Mouse (Mus musculus) forebrain, embryonic 15.5 days (tissue): ENCODE data around the gene Hoxd1. TPM values are rescaled to one million over a fixed set of nuclear protein-coding genes. Genes with fewer than 3 reads are reported as not detected.

Source experiments
- ATAC-seq: fragments of 200-750 bp; cut with Nextera tagmentation; replicated peaks from 2 replicates; pipeline ENCODE4 v1.8.0; 2017; ENCODE audit warnings: mild to moderate bottlenecking, moderate TSS enrichment, moderate library complexity
- H3K27ac ChIP-seq: fragments of 300-500 bp; sonication (generic); replicated peaks from 2 replicates; pipeline ENCODE4 v1.5.1; 2015; ENCODE audit warnings: mild to moderate bottlenecking, inconsistent platforms
- H3K27me3 ChIP-seq: fragments of 300-500 bp; sonication (generic); 2 replicates; pipeline ENCODE4 v1.6.1; 2015; ENCODE audit warnings: inconsistent platforms
- H3K36me3 ChIP-seq: fragments of 300-500 bp; sonication (generic); 2 replicates; pipeline ENCODE4 v1.6.1; 2015; ENCODE audit warnings: mild to moderate bottlenecking, inconsistent platforms
- H3K4me1 ChIP-seq: fragments of 300-500 bp; sonication (generic); 2 replicates; pipeline ENCODE4 v1.6.1; 2015; ENCODE audit warnings: inconsistent platforms
- H3K4me2 ChIP-seq: fragments of 300-500 bp; sonication (generic); replicated peaks from 2 replicates; pipeline ENCODE4 v1.6.1; 2015; ENCODE audit warnings: mild to moderate bottlenecking, inconsistent platforms
- H3K4me3 ChIP-seq: fragments of 300-500 bp; sonication (generic); 2 replicates; pipeline ENCODE4 v1.5.1; 2015; ENCODE audit warnings: mild to moderate bottlenecking, inconsistent platforms
- H3K9ac ChIP-seq: fragments of 300-500 bp; sonication (generic); replicated peaks from 2 replicates; pipeline ENCODE4 v1.6.1; 2015; ENCODE audit warnings: mild to moderate bottlenecking, inconsistent platforms
- H3K9me3 ChIP-seq: fragments of 300-500 bp; sonication (generic); 2 replicates; pipeline ENCODE4 v1.6.1; 2016; ENCODE audit warnings: inconsistent platforms
- WGBS: fragments of 180-500 bp; shearing (Covaris S2); methylation state at CpG from one replicate; pipeline ENCODE4 v1.1.7; 2015; ENCODE audit warnings: mixed read lengths; 5-methylcytosine and 5-hydroxymethylcytosine counted together
- polyA plus RNA-seq: library from polyadenylated mRNA; unstranded; fragments of >200 nt; fragmentation: Nextera tagmentation; extraction: Ambion mirVana; gene quantifications from 2 replicates; pipeline ENCODE4 v1.2.1, GENCODE M21; 2015

Hoxd1 gene
- polyA plus RNA-seq, 1 experiment from 2014 or later, result not detected

- H3K27ac ChIP-seq, result no peak overlapping the region
- under 1% methylated on average over 27 of the region's 27 CpGs for WGBS
- no peak overlapping the region for H3K9ac ChIP-seq
- H3K27me3 ChIP-seq, result peaks cover 99% of the 10 kb centered on the region
- H3K36me3 ChIP-seq, result no peaks in the 10 kb centered on the region
- ATAC-seq, result no peak
- no peak overlapping the region for H3K4me3 ChIP-seq
- H3K4me2 ChIP-seq, result no peak overlapping the region
- peaks cover 7% of the 10 kb centered on the region for H3K4me1 ChIP-seq
- H3K9me3 ChIP-seq, result no peaks in the 10 kb centered on the region
Observed at GRCm38 (mm10) chr2:74734996-74735811, 27.6 kb upstream of the Hoxd1 start.

- Histone ChIP-seq H3K9me3 (no peaks in the 10 kb centered on the region), H3K9ac (no peak overlapping the region), H3K36me3 (no peaks in the 10 kb centered on the region), H3K4me1 (peaks cover 7% of the 10 kb centered on the region), H3K4me3 (no peak overlapping the region), H3K27ac (no peak overlapping the region), H3K27me3 (peaks cover 98% of the 10 kb centered on the region), H3K4me2 (no peak overlapping the region)
- ATAC-seq, result no peak
- WGBS, result under 1% methylated on average over 42 of the region's 42 CpGs
Observed at GRCm38 (mm10) chr2:74735851-74736687, 26.7 kb upstream of the Hoxd1 start.

- H3K4me3 ChIP-seq, result no peak overlapping the region
- WGBS, result 3% methylated on average over 15 of the region's 15 CpGs
- H3K4me1 ChIP-seq, result peaks cover 7% of the 10 kb centered on the region
- ATAC-seq, result no peak
- H3K27me3 ChIP-seq, result peaks cover 97% of the 10 kb centered on the region
- no peak overlapping the region for H3K4me2 ChIP-seq
- no peaks in the 10 kb centered on the region for H3K9me3 ChIP-seq
- H3K9ac ChIP-seq, result no peak overlapping the region
- no peak overlapping the region for H3K27ac ChIP-seq
- H3K36me3 ChIP-seq, result no peaks in the 10 kb centered on the region
Observed at GRCm38 (mm10) chr2:74736688-74737577, 25.8 kb upstream of the Hoxd1 start.

DNA sequence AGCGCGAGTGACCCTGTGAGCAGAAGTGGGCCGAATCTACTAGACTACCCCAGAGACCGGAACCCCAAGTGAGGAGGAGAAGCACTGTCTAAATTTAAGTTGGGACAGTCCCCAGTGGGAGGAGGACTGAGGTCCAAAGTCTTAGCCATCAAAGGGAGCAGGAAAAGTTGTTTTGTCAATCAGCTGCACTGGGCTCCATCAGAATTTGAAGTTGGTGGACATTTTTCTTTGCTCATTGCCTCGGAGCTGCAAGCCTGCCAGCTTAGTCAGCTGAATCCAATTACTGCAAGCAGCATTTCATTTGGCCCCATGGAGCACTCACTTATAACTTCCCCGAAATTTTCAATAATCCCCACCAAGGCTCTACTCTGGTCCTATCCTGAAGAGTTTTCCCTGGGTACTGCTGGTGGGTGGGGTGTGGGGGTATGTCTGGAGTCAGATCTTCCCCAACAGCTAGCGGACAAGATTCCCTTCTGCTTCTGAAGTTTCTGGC, 25.2 kb upstream of the Hoxd1 start:
- 1% methylated on average over 7 of the region's 7 CpGs for WGBS
- Histone ChIP-seq H3K27ac (no peak overlapping the region), H3K4me3 (no peak overlapping the region), H3K4me2 (no peak overlapping the region), H3K9ac (no peak overlapping the region), H3K36me3 (no peaks in the 10 kb centered on the region), H3K9me3 (no peaks in the 10 kb centered on the region), H3K27me3 (peaks cover 98% of the 10 kb centered on the region), H3K4me1 (peaks cover 7% of the 10 kb centered on the region)
- ATAC-seq, result no peak

DNA sequence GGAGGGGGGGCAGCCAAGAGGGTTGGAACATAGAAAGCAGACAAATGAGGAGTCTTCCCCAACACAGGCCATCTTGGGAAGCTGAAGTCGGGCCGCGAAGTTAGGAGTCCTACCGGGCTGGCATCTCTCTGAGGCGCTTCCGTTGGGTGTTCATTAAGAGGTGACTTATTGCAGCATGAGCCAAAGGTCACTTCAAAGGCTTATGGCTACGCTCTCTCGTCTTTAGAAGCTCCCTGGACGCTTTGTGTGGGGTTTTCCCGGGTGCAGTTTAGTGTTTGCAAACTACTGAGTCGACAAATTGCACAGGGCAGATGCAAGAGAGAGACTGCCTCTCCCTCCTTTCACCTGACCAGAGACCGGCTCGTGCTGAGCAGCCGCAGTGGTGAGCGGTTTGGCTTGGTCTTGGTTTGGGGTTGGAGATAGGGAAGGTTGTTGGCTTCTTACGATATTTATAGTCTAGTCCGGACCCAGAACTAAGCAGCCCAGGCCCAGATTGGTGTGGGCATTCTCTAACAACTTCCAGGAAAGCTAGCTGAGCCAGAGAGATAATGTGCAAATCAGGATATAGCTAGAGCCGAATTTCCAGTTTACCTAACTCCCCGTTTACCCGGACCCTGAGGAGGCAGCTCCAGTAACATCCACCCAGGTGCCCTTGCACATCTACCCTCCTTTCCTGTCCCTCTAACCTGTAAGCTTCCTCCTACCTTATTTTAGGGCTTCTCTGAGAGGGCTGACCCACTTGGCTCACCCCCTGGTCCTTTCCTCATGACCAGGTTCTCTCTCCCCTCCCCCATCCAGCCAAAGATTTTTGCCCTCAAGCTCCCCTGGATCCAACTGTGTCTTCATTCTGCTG, 23.9 kb upstream of the Hoxd1 start:
- under 1% methylated on average over 20 of the region's 20 CpGs for WGBS
- no peak for ATAC-seq
- Histone ChIP-seq H3K9me3 (no peaks in the 10 kb centered on the region), H3K9ac (no peak overlapping the region), H3K27ac (no peak overlapping the region), H3K4me3 (no peak overlapping the region), H3K4me1 (peaks cover 4% of the 10 kb centered on the region; the same call in 1 of the 2 replicates), H3K27me3 (peaks cover 97% of the 10 kb centered on the region), H3K4me2 (no peak overlapping the region), H3K36me3 (no peaks in the 10 kb centered on the region)

DNA sequence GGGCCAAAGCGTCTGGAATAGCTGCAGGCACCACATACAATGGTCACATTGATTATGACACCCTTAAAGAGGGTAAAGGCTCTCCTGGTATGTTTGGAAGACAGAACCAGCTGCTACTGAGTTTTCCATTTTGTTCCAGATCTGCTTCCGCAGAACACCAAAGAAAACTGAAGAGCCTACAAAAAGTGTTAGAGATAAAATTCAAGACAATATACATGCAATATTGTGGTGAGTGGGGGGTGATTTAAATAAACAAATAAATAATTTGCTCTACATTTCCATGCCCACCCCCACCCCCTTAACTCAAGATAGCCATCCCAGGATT, 23.3 kb upstream of the Hoxd1 start:
- Histone ChIP-seq H3K36me3 (no peaks in the 10 kb centered on the region), H3K9ac (no peak overlapping the region), H3K4me3 (no peak overlapping the region), H3K27ac (no peak overlapping the region), H3K9me3 (no peaks in the 10 kb centered on the region), H3K4me1 (peaks cover 4% of the 10 kb centered on the region; the same call in 1 of the 2 replicates), H3K27me3 (peaks cover 97% of the 10 kb centered on the region), H3K4me2 (no peak overlapping the region)
- ATAC-seq, result no peak
- 3% methylated on average over 2 of the region's 2 CpGs for WGBS

GRCm38 (mm10) chr2:74739869-74740268, 22.9 kb upstream of the Hoxd1 start:
- peaks cover 97% of the 10 kb centered on the region for H3K27me3 ChIP-seq
- H3K9ac ChIP-seq, result no peak overlapping the region
- no peak overlapping the region for H3K4me2 ChIP-seq
- no peaks in the 10 kb centered on the region for H3K9me3 ChIP-seq
- H3K27ac ChIP-seq, result no peak overlapping the region
- H3K4me1 ChIP-seq, result peaks cover 4% of the 10 kb centered on the region; the same call in 1 of the 2 replicates
- no peak for ATAC-seq
- no peak overlapping the region for H3K4me3 ChIP-seq
- no peaks in the 10 kb centered on the region for H3K36me3 ChIP-seq
- WGBS, result under 1% methylated on average over 14 of the region's 14 CpGs

DNA sequence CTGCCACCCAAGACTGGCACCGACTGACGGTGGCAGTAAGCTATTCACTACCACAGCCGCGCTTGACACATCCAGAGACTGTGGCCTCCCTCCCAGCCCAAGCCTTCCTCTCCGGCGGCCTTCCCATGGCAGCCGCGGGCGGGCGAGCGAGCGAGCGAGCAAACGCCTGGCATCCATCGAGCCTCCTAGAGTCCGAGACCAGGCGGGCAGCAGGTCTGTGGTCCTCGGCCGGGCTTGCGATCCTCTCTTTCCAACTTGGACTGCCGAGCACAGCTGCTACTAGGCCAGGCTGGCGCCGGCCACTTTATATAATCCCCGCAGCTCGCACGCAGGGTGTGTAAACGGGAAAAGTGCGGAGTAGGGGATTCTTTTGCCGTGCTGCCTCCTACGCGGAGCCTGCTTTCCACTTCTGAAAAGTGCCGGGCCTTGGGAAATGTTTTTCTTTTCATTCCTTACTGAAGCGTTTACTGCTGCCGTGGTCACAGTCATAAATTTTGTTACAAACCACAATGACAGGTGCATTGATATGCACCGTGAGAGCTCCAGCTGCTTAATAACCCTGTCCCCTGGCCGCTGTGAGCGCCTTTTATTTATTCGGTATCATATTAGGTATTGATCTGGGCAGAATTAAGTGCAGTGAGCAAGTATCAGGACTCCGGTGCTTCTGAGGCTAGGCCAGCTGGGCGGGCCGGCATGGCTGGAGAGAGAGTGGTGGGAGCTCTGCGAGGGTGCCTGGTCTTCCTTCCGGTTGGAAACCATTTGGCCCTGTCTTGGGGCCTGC, 22.3 kb upstream of the Hoxd1 start:
- ATAC-seq, result no peak
- WGBS, result under 1% methylated on average over 43 of the region's 43 CpGs
- H3K36me3 ChIP-seq, result no peaks in the 10 kb centered on the region
- no peak overlapping the region for H3K4me2 ChIP-seq
- no peak overlapping the region for H3K27ac ChIP-seq
- no peak overlapping the region for H3K4me3 ChIP-seq
- H3K27me3 ChIP-seq, result peaks cover 97% of the 10 kb centered on the region
- no peak overlapping the region for H3K9ac ChIP-seq
- H3K9me3 ChIP-seq, result no peaks in the 10 kb centered on the region
- peaks cover 4% of the 10 kb centered on the region; the same call in 1 of the 2 replicates for H3K4me1 ChIP-seq

DNA sequence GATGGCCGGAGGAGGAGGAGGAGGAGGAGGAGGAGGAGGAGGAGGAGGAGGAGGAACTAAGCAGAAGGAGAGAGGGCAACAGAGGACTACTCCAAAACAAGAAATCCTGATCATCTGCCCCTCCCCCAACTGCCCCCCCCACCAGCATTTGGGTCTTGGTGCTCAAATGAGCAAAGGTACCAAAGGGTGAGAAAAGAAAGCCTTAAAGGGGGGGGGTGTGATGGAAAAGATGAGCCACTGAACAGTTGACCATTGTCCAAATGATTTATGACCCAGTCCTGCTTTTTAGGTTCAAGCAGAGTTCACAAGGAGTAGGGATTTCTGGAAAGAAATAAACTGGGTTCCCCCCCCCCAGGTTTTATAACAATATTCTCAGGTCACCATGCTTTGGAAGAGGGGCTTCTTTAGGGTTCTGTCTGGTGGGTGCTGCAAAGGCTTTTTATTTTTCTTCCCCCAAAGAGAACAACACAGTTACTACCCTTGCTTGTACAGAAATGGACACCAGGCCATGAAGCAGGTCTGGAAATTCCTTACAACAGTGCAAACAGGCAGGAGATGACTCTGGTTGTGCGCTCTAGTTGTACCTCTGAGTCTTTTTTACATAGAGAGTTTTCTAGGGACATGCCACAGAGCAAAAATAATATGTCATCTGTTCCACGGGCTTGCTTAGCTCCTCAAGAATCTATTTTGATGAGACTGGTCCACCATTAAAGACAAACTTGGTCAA, 21.4 kb upstream of the Hoxd1 start:
- Histone ChIP-seq H3K9me3 (no peaks in the 10 kb centered on the region), H3K27ac (no peak overlapping the region), H3K4me2 (no peak overlapping the region), H3K9ac (no peak overlapping the region), H3K4me1 (no peaks in the 10 kb centered on the region), H3K27me3 (peaks cover 97% of the 10 kb centered on the region), H3K4me3 (no peak overlapping the region), H3K36me3 (no peaks in the 10 kb centered on the region)
- WGBS, result 30% methylated on average over 2 of the region's 3 CpGs
- ATAC-seq, result no peak

DNA sequence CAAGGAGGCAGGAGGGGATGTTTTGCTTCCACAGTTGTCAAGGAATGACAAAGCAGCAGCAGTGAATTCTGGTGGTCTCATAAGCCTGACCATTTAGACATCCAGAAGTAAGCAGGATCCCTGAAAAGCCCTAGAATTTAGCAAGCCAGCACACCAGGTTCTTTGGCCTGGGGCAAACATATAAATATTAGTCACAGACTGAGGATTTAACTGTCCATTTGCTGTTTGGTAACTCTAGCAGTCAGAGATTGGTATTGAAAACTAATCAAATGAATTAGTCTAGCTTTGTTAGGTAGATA, 20.9 kb upstream of the Hoxd1 start:
- H3K4me2 ChIP-seq, result no peak overlapping the region
- no peak overlapping the region for H3K9ac ChIP-seq
- H3K27ac ChIP-seq, result no peak overlapping the region
- peaks cover 97% of the 10 kb centered on the region for H3K27me3 ChIP-seq
- no peaks in the 10 kb centered on the region for H3K36me3 ChIP-seq
- no peaks in the 10 kb centered on the region for H3K4me1 ChIP-seq
- no peak for ATAC-seq
- no peak overlapping the region for H3K4me3 ChIP-seq
- H3K9me3 ChIP-seq, result no peaks in the 10 kb centered on the region
